Mouse (Mus musculus) brain, embryonic 18.5 days (tissue): Measurements from ENCODE around the gene Rfpl4.
"Not testable (repeated sequence)": the region's sequence is repeated elsewhere in the genome, so short reads cannot be mapped to it uniquely, and the experiment has no call there.

Experiments
- DNase-seq: peaks from one replicate; pipeline ENCODE4 v3.0.0-alpha.2; 2012; ENCODE audit warnings: low read depth, low spot score

Gene Rfpl4

DNA sequence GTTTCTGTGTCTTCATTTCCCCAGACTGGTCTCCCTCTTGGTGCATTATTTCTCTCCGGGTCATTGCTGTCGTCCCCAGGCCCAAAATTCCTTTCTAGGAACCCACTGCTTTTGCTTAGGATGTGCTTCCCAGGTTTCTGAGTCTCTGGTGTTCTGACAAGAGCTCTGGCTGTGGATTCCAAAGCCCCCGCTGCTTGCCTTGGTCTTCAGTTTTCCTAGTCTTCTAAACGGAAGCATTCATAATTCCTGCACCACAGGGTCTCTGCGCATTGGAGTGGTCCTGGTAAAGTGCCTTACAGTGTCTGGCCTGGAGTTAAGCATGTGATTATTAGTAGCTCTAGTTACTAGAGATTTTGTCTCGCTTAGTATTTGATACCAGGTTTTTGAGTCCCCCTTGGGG is 35.9 kb downstream of the Rfpl4 start:
- DNase-seq = no peak

GRCm38 (mm10) chr7:5080010-5080751 is 36.6 kb downstream of the Rfpl4 start, which contains the start of gene Epn1:
TSS of gene Epn1 (plus strand) at chr7:5080235.
- peak; percentile 89 for DNase-seq

DNA sequence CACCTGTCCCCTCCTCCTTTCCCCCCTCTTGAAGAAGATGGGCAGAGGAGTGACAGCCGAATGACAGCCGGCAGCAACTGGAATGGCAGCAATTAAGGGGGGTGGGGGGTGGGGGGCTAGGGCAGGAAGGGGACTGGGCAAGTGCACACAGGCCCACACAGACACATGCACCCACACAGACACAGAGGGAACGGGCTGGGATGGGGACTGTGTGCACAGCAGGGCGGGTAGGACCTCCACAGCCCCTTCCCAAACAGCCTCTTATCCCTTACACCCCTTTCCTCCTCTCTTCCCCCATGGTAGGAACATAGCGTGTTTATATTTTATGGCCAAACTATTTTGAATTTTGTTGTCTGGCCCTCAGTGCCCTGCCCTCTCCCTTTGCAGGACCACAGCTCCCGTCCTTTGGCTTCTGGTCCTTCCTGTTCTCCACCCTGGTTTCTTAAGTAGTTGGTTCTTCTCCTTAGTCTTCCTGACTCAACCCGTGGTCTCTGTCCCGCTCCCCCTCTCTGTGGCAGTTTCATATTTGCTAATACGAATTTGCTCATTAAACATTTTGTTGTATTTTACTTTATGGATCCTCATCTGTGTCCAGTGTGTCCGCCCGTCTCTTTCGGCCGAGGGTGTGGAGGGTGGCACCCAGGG is 37.3 kb downstream of the Rfpl4 start:
- DNase-seq = not testable (repeated sequence)

DNA sequence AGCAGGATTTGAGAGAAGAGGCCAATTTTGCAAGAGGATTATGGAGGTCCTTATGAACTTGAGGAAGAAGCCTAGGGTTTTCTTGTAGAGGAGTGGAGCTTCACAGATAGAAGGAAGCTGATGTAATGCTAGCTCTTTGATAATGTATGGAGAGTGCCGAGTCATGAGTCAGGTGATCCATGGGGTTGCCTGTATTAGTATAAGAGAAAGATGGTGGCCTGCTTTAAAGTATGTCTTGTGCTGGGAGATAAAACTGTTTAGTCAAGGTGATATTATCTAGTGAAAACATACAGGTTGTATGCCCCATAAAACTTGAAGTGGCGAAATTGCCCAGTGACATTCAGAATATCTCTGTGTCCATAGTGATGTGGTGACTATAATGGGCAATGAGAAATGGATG is 39.8 kb downstream of the Rfpl4 start:
- DNase-seq = no peak

DNA sequence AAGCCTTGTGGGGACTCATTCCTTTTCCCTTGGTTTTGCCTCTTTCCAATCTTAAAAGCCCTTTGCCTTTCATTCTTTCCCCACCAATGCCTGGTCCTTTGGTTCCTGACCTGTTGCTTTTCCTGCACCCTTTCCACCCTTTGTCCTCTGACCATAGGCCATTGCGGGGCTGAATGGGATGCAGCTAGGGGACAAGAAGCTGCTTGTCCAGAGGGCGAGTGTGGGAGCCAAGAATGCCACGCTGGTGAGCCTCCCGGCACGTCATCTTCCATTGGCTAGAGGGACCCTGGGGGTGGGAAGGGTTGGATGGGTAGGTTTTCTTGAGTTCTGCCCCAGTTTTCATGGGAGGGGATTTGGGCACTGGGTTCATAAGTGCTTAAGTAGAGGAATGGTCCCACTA is 41.8 kb downstream of the Rfpl4 start:
- no peak for DNase-seq

- DNase-seq = no peak
These were observed 43.2 kb downstream of the Rfpl4 start for GRCm38 (mm10) chr7:5073586-5073985.

DNA sequence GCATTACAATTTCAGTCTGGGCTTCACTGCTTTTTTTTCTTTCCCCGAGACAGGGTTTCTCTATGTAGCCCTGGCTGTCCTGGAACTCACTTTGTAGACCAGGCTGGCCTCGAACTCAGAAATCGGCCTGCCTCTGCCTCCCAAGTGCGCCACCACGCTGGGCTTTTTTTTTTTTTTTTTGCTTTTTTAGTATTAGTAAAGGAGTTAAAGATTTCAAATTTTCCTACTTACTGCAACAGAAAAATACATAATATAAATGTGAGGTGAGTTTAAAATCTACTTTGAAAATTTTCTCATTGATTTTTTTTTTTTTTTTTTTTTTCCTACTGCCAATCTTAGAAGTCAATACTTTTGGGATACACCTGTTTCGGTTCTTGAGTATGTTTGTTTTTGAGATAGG is 51.9 kb downstream of the Rfpl4 start:
- no peak for DNase-seq

DNA sequence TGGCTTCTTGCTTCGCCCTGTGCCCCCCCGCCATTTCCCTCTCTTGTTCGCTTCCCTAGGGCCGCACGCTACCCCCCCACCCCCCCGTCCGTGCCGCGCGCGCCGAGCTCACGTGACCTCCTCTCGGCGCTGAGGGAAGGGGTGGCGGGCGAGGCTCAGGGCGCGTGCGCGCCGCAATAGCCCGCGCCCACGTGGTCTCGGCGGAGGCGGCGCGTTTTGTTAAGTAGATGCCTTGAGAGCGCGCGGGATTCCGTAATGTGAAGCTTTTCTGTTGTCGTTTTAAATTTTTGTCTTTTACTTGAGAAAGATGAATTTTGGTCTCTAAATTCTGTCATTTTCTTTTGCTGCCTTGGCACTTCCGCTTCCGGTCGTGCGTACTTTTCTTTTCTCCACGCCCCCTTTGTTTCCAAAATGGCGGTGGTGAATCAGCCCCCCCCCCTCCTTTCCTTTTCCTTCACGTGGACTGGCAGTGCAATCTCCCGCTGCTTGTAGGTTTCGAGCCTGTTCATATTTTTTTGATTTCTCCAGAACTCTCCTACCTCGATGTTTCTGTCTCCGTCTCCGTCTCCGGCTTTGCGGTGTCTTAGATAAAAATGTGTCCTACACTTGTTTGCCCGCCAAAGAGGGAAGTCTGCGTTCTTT is 54.3 kb downstream of the Rfpl4 start:
- peak; percentile 61 for DNase-seq

DNA sequence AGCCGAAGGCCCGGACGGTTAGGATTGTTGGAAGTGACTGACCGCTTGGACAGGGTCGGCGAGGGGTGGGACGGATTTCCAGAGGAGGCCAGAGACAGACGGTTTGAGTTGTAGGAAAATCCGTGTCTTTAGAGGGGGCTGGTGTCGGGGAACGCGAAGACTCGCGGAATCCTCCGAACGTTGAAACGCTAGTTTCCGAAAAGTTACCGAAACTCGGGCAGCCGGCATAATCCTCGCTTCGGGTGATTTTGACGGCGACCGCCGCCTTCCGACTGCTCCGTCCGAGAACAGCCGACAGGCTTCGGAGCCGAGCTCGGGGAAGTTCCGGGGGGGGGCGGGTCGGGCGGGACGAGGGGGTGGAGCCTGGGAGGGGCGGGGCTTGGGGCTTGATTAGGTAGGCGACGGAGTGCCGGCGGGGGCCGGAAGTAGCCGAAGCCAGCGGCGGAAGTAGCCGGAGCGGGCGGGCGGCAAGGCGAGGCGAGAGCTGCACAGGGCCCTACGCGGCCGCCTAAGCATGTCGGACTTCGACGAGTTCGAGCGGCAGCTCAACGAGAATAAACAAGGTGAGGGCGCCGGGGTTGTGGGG is 54.9 kb downstream of the Rfpl4 start, which contains the start of gene U2af2:
TSS of gene U2af2 (plus strand) at position 370 of the 586 bp plus-strand sequence.
- DNase-seq = peak; percentile 84

DNA sequence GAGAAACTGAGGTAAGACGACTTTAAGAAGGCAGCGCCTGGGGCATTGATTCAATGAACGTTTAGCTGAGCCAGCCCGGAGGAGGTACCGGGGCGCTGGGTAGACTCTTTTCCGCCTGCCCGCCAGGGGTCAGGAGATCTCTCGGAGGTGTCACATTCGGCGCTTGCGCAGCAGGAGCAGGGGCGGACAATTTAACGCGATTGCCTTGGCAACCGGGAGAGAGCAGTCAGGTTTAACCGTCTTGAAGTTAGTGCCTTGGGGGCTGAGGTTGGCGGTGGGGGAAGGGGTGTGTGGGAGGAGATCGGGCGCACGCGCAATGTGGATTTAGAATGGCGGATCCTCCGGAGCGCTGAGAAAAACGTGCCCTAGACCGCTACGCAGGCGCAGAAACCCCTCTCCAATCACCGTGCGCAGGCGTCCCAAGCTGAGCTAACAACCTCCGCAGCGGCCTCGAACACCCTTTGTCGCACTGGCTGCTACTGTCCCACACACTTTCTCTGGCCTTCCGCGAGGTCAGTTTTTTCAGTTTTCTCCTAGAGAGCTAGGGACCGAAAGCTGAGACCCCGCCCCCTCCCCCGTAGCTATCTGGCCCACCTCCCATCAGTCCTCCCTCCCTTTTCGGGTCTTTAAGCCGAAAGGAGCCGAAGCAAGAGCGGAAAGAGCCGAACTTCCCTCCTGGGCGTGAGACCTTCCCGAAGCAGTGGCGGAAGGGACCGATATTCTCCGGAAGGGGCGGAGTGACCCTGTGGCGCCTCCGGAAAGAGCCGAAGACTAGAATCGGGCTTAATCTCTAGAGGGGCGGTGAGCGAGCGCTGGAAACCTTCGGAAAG is 55.6 kb downstream of the Rfpl4 start:
- DNase-seq = peak; percentile 97

- DNase-seq = no peak
These were observed 56.5 kb downstream of the Rfpl4 start for GRCm38 (mm10) chr7:5060239-5060731.
